Comparison of ENCODE assay signal across 8 mouse cellular contexts in the genomic region with DNA sequence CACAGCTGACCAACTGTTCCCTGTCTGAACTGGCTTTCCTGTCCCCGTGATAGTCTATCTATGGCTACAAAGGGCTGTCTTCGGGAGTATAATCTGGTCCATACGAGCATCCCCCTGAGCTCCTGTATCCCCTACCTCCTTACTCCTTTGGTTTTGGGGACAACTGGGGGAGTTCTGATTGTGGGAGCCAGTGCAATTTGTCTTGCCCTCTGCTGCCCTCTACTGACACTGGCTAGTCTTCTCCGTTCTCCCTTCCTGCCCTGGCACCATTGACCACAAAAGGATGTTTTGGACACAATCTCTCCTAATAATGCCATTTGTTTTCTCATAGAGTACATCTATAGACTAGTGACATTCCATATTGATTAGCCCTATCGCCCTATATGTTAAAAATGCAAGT.
DNase-seq lines count a peak whose midpoint lies in the region; ATAC-seq and TF ChIP-seq lines count a peak whose summit lies in the region.

No protein-coding gene starts in this region.

- CTCF ChIA-PET in Patski (lab: Charles Lee), result interaction anchor here (0.6 to 1.4 kb wide), 5 partner anchors 10 to 529 kb away, joined by 3 to 5 read pairs (median 3); no protein-coding TSS in a partner anchor

- H3K9me3 ChIP-seq in heart, embryonic 10.5 days, result no peaks in the 10 kb centered on the region
- H3K9me3 ChIP-seq in forebrain, embryonic 16.5 days (ENCODE audit: control insufficient read depth, low read length), result no peaks in the 10 kb centered on the region
- no peaks in the 10 kb centered on the region for H3K9me3 ChIP-seq in lung, postnatal 0 days (ENCODE audit: low read length)

- H3K4me3 ChIP-seq in heart, embryonic 10.5 days, result no peak overlapping the region
- H3K4me3 ChIP-seq in forebrain, embryonic 16.5 days (replicated peaks; ENCODE audit: low read length), result no peak overlapping the region
- no peak overlapping the region for H3K4me3 ChIP-seq in lung, postnatal 0 days (ENCODE audit: low read depth, low read length)

- H3K27ac ChIP-seq in heart, embryonic 10.5 days, result no peak overlapping the region
- no peak overlapping the region for H3K27ac ChIP-seq in forebrain, embryonic 16.5 days (ENCODE audit: low read length)
- no peak overlapping the region for H3K27ac ChIP-seq in lung, postnatal 0 days (ENCODE audit: low read length)

- POLR2A ChIA-PET in Patski (lab: Charles Lee), result interaction anchor here (0.6 kb wide), 2 partner anchors 164 to 499 kb away, joined by 3 to 4 read pairs; no protein-coding TSS in a partner anchor

- H3K4me1 ChIP-seq in heart, embryonic 10.5 days, result no peaks in the 10 kb centered on the region
- no peaks in the 10 kb centered on the region for H3K4me1 ChIP-seq in forebrain, embryonic 16.5 days (replicated peaks; ENCODE audit: control insufficient read depth, insufficient read depth, low read length)
- H3K4me1 ChIP-seq in lung, postnatal 0 days (ENCODE audit: insufficient read depth, low read depth, low read length), result no peaks in the 10 kb centered on the region

- peak; percentile 85 for TF ChIP-seq CTCF in Patski (IDR thresholded peaks at IDR 0.05)
- TF ChIP-seq CTCF in lung, postnatal 0 days (IDR thresholded peaks at IDR 0.05), result peak; percentile 81

- TF ChIP-seq EP300 in lung, postnatal 0 days (IDR thresholded peaks at IDR 0.05), result no peak

- H3K4me2 ChIP-seq in forebrain, embryonic 16.5 days (ENCODE audit: low read length), result no peak overlapping the region
- no peak overlapping the region for H3K4me2 ChIP-seq in lung, postnatal 0 days (replicated peaks; ENCODE audit: low read depth, low read length)

- no peaks in the 10 kb centered on the region for H3K36me3 ChIP-seq in heart, embryonic 10.5 days
- no peaks in the 10 kb centered on the region for H3K36me3 ChIP-seq in forebrain, embryonic 16.5 days (ENCODE audit: control insufficient read depth, insufficient read depth)
- no peaks in the 10 kb centered on the region for H3K36me3 ChIP-seq in lung, postnatal 0 days (ENCODE audit: insufficient read depth, low read length)

- peak; percentile 60 for ATAC-seq in Patski
- peak; percentile 47; the same call in 1 of the 2 replicates for ATAC-seq in forebrain, embryonic 16.5 days
- ATAC-seq in lung, postnatal 0 days, result no peak

- 26% methylated on average over 5 of the region's 5 CpGs for WGBS in heart, embryonic 10.5 days
- WGBS in forebrain, embryonic 16.5 days, result 20% methylated on average over 5 of the region's 5 CpGs
- 29% methylated on average over 5 of the region's 5 CpGs for WGBS in lung, postnatal 0 days

- DNase-seq in heart, postnatal 4 days, result peak; percentile 37
- no peak for DNase-seq in heart, embryonic 10.5 days (ENCODE audit: low spot score)
- DNase-seq in 416B (ENCODE audit: low read depth) (peak; percentile 60), Patski (ENCODE audit: low read depth, low spot score) (no peak)
- DNase-seq in lung, postnatal 0 days (ENCODE audit: low spot score), result peak; percentile 62
- DNase-seq in testis, postnatal 10 days (ENCODE audit: low spot score), result peak; percentile 57
- no peak for DNase-seq in heart, adult 9 months (ENCODE audit: low spot score in 2 of 2)

- no peaks in the 10 kb centered on the region for H3K27me3 ChIP-seq in heart, embryonic 10.5 days (ENCODE audit: insufficient read depth, poor library complexity, severe bottlenecking)
- H3K27me3 ChIP-seq in Patski, result peaks cover 3% of the 10 kb centered on the region
- H3K27me3 ChIP-seq in forebrain, embryonic 16.5 days (replicated peaks; ENCODE audit: control insufficient read depth, insufficient read depth, low read length), result no peaks in the 10 kb centered on the region
- H3K27me3 ChIP-seq in lung, postnatal 0 days (replicated peaks; ENCODE audit: insufficient read depth, low read length), result no peaks in the 10 kb centered on the region

- in situ Hi-C loops in Patski (cut with MboI; ENCODE audit: low pct_unique_long_range_greater_than_20kb), result loop anchor here (5.0 to 10.0 kb wide), 2 partner anchors 243 to 500 kb away; partner anchors contain the start of gene Foxa1

- no peak overlapping the region for H3K9ac ChIP-seq in forebrain, embryonic 16.5 days (replicated peaks; ENCODE audit: low read depth, low read length)
- H3K9ac ChIP-seq in lung, postnatal 0 days (replicated peaks; ENCODE audit: low read depth), result no peak overlapping the region

Comparison
In these comparisons a context has a peak if more than half of its experiments do, and no peak if none do; other contexts are left out.
1. DNase-seq: peak in heart, postnatal 4 days (single experiment), 416B (single experiment), lung, postnatal 0 days (single experiment) and testis, postnatal 10 days (single experiment); none in heart, embryonic 10.5 days (single experiment), Patski (single experiment) and heart, adult 9 months (0 of 2).